Mouse (Mus musculus): ENCODE measurements around the gene Pla2g4e.

GRCm38 (mm10) chr2:120165474-120165873, 79.7 kb downstream of the Pla2g4e start:
- TF ChIP-seq GATA1 (IDR thresholded peaks at IDR 0.05; ENCODE audit: low read length) (no peak), TAL1 (IDR thresholded peaks at IDR 0.05; ENCODE audit: low read length) (no peak)

Measured in erythroblast, embryonic 14.5 days (primary cell).